Mouse (Mus musculus): ENCODE measurements at regions not wholly inside any gene's neighbourhood (a gene's known extent, or its start where the extent isn't known, plus 50 kb on each side); places are given as distances from the start of the nearest gene placed in this dataset.

GRCm38 (mm10) chr13:28660151-28660550 lies 293.4 kb downstream of the Sox4 start:
- no peak overlapping the region for H3K4me3 ChIP-seq (replicated peaks)

GRCm38 (mm10) chr13:28658652-28659051 lies 294.9 kb downstream of the Sox4 start:
- Histone ChIP-seq H3K9me3 (ENCODE audit: control insufficient read depth, low read length) (no peaks in the 10 kb centered on the region), H3K4me3 (replicated peaks) (no peak overlapping the region), H3K27me3 (ENCODE audit: control insufficient read depth) (no peaks in the 10 kb centered on the region), H3K4me1 (ENCODE audit: control insufficient read depth) (no peaks in the 10 kb centered on the region), H3K36me3 (ENCODE audit: control insufficient read depth) (no peaks in the 10 kb centered on the region)
- TF ChIP-seq GATA1 (IDR thresholded peaks at IDR 0.05; ENCODE audit: low read length) (no peak), TAL1 (IDR thresholded peaks at IDR 0.05; ENCODE audit: low read length) (no peak)

More at GRCm38 (mm10) chr13:28660151-28660550, 293.4 kb downstream of the Sox4 start:
- H3K36me3 ChIP-seq (ENCODE audit: control insufficient read depth) = no peaks in the 10 kb centered on the region
- no peaks in the 10 kb centered on the region for H3K4me1 ChIP-seq (ENCODE audit: control insufficient read depth)
- no peaks in the 10 kb centered on the region for H3K9me3 ChIP-seq (ENCODE audit: control insufficient read depth, low read length)
- TF ChIP-seq GATA1 (IDR thresholded peaks at IDR 0.05; ENCODE audit: low read length) (no peak), TAL1 (IDR thresholded peaks at IDR 0.05; ENCODE audit: low read length) (no peak)
- no peaks in the 10 kb centered on the region for H3K27me3 ChIP-seq (ENCODE audit: control insufficient read depth)

GRCm38 (mm10) chr13:28654883-28655282 lies 298.6 kb downstream of the Sox4 start:
- H3K4me3 ChIP-seq (replicated peaks) = no peak overlapping the region
- TF ChIP-seq TAL1 (IDR thresholded peaks at IDR 0.05; ENCODE audit: low read length) = no peak
- no peak for TF ChIP-seq GATA1 (IDR thresholded peaks at IDR 0.05; ENCODE audit: low read length)
- no peaks in the 10 kb centered on the region for H3K4me1 ChIP-seq (ENCODE audit: control insufficient read depth)
- H3K36me3 ChIP-seq (ENCODE audit: control insufficient read depth) = no peaks in the 10 kb centered on the region
- no peaks in the 10 kb centered on the region for H3K27me3 ChIP-seq (ENCODE audit: control insufficient read depth)
- H3K9me3 ChIP-seq (ENCODE audit: control insufficient read depth, low read length) = no peaks in the 10 kb centered on the region

GRCm38 (mm10) chr13:28653362-28653761 lies 300.2 kb downstream of the Sox4 start:
- H3K4me3 ChIP-seq (replicated peaks) = no peak overlapping the region
- H3K4me1 ChIP-seq (ENCODE audit: control insufficient read depth) = no peaks in the 10 kb centered on the region
- TF ChIP-seq GATA1 (IDR thresholded peaks at IDR 0.05; ENCODE audit: low read length) = no peak
- TF ChIP-seq TAL1 (IDR thresholded peaks at IDR 0.05; ENCODE audit: low read length) = no peak
- no peaks in the 10 kb centered on the region for H3K36me3 ChIP-seq (ENCODE audit: control insufficient read depth)
- no peaks in the 10 kb centered on the region for H3K27me3 ChIP-seq (ENCODE audit: control insufficient read depth)
- H3K9me3 ChIP-seq (ENCODE audit: control insufficient read depth, low read length) = no peaks in the 10 kb centered on the region

GRCm38 (mm10) chr13:28651810-28652209 lies 301.7 kb downstream of the Sox4 start:
- no peaks in the 10 kb centered on the region for H3K9me3 ChIP-seq (ENCODE audit: control insufficient read depth, low read length)
- no peaks in the 10 kb centered on the region for H3K27me3 ChIP-seq (ENCODE audit: control insufficient read depth)
- no peaks in the 10 kb centered on the region for H3K4me1 ChIP-seq (ENCODE audit: control insufficient read depth)
- TF ChIP-seq GATA1 (IDR thresholded peaks at IDR 0.05; ENCODE audit: low read length) (no peak), TAL1 (IDR thresholded peaks at IDR 0.05; ENCODE audit: low read length) (no peak)
- no peak overlapping the region for H3K4me3 ChIP-seq (replicated peaks)
- H3K36me3 ChIP-seq (ENCODE audit: control insufficient read depth) = no peaks in the 10 kb centered on the region

- TF ChIP-seq TAL1 (IDR thresholded peaks at IDR 0.05; ENCODE audit: low read length) (no peak), GATA1 (IDR thresholded peaks at IDR 0.05; ENCODE audit: low read length) (no peak)
- Histone ChIP-seq H3K9me3 (ENCODE audit: control insufficient read depth, low read length) (no peaks in the 10 kb centered on the region), H3K4me1 (ENCODE audit: control insufficient read depth) (no peaks in the 10 kb centered on the region), H3K4me3 (replicated peaks) (no peak overlapping the region), H3K36me3 (ENCODE audit: control insufficient read depth) (no peaks in the 10 kb centered on the region), H3K27me3 (ENCODE audit: control insufficient read depth) (no peaks in the 10 kb centered on the region)
Observed at GRCm38 (mm10) chr13:28645881-28646280, 307.6 kb downstream of the Sox4 start.

- Histone ChIP-seq H3K4me1 (ENCODE audit: control insufficient read depth) (no peaks in the 10 kb centered on the region), H3K4me3 (replicated peaks) (no peak overlapping the region), H3K36me3 (ENCODE audit: control insufficient read depth) (no peaks in the 10 kb centered on the region), H3K9me3 (ENCODE audit: control insufficient read depth, low read length) (no peaks in the 10 kb centered on the region), H3K27me3 (ENCODE audit: control insufficient read depth) (no peaks in the 10 kb centered on the region)
- TF ChIP-seq GATA1 (IDR thresholded peaks at IDR 0.05; ENCODE audit: low read length) = no peak
Observed at GRCm38 (mm10) chr13:28644846-28645574, 308.5 kb downstream of the Sox4 start.

GRCm38 (mm10) chr13:28640826-28641225 lies 312.7 kb downstream of the Sox4 start:
- Histone ChIP-seq H3K36me3 (ENCODE audit: control insufficient read depth) (no peaks in the 10 kb centered on the region), H3K4me3 (replicated peaks) (no peak overlapping the region), H3K9me3 (ENCODE audit: control insufficient read depth, low read length) (no peaks in the 10 kb centered on the region), H3K4me1 (ENCODE audit: control insufficient read depth) (no peaks in the 10 kb centered on the region), H3K27me3 (ENCODE audit: control insufficient read depth) (no peaks in the 10 kb centered on the region)
- TF ChIP-seq GATA1 (IDR thresholded peaks at IDR 0.05; ENCODE audit: low read length) = no peak
- no peak for TF ChIP-seq TAL1 (IDR thresholded peaks at IDR 0.05; ENCODE audit: low read length)

GRCm38 (mm10) chr13:28635230-28635950 lies 318.1 kb downstream of the Sox4 start:
- Histone ChIP-seq H3K4me3 (replicated peaks) (no peak overlapping the region), H3K9me3 (ENCODE audit: control insufficient read depth, low read length) (no peaks in the 10 kb centered on the region), H3K27me3 (ENCODE audit: control insufficient read depth) (no peaks in the 10 kb centered on the region), H3K4me1 (ENCODE audit: control insufficient read depth) (no peaks in the 10 kb centered on the region), H3K36me3 (ENCODE audit: control insufficient read depth) (no peaks in the 10 kb centered on the region)
- no peak for TF ChIP-seq GATA1 (IDR thresholded peaks at IDR 0.05; ENCODE audit: low read length)
- no peak for TF ChIP-seq TAL1 (IDR thresholded peaks at IDR 0.05; ENCODE audit: low read length)

Measured in erythroblast, embryonic 14.5 days (primary cell).